Mouse (Mus musculus): Measurements from ENCODE around the gene Ptpru.

GRCm38 (mm10) chr4:131849986-131850638 lies 12.0 kb upstream of the Ptpru start:
- TF ChIP-seq CTCF (IDR thresholded peaks at IDR 0.05; ENCODE audit: low read depth) = no peak
- TF ChIP-seq EP300 (optimal IDR thresholded peaks at IDR 0.05) = no peak

Measured in stomach, postnatal 0 days (tissue).